Mouse (Mus musculus) intestine, embryonic 14.5 days (tissue): ENCODE measurements around the gene Srrm2. TPM values are rescaled to one million over a fixed set of nuclear protein-coding genes. Genes with fewer than 3 reads are reported as not detected.
A peak's percentile ranks its signal among the peaks of the same experiment; 100 is the strongest.

Source experiments
- ATAC-seq: fragments of 200-750 bp; cut with Nextera tagmentation; replicated peaks from 2 replicates; pipeline ENCODE4 v1.8.0; 2017; ENCODE audit warnings: low read depth, moderate number of reproducible peaks, moderate TSS enrichment, moderate library complexity; ENCODE audit not compliant: low FRiP score, low TSS enrichment
- DNase-seq: peaks from one replicate; pipeline ENCODE4 v3.0.0-alpha.2; 2018; ENCODE audit warnings: low spot score
- H3K27ac ChIP-seq: fragments of 300-500 bp; sonication (generic); 2 replicates; pipeline ENCODE4 v1.5.1; 2014; ENCODE audit warnings: low read depth, mild to moderate bottlenecking, control low read depth
- H3K27me3 ChIP-seq: fragments of 300-500 bp; sonication (generic); replicated peaks from 2 replicates; pipeline ENCODE4 v1.6.1; 2014; ENCODE audit warnings: low read length, control low read depth; ENCODE audit not compliant: control insufficient read depth, insufficient read depth
- H3K36me3 ChIP-seq: fragments of 300-500 bp; sonication (generic); 2 replicates; pipeline ENCODE4 v1.6.1; 2014; ENCODE audit warnings: low read length, control low read depth; ENCODE audit not compliant: control insufficient read depth, insufficient read depth
- H3K4me1 ChIP-seq: fragments of 300-500 bp; sonication (generic); replicated peaks from 2 replicates; pipeline ENCODE4 v1.6.1; 2014; ENCODE audit warnings: low read length, control low read depth, mixed read lengths; ENCODE audit not compliant: control insufficient read depth, insufficient read depth
- H3K4me2 ChIP-seq: fragments of 300-500 bp; sonication (generic); 2 replicates; pipeline ENCODE4 v1.6.1; 2014; ENCODE audit warnings: low read length
- H3K4me3 ChIP-seq: fragments of 300-500 bp; sonication (generic); 2 replicates; pipeline ENCODE4 v1.5.1; 2014; ENCODE audit warnings: low read depth, low read length, control low read depth, mixed read lengths
- H3K9ac ChIP-seq: fragments of 300-500 bp; sonication (generic); 2 replicates; pipeline ENCODE4 v1.6.1; 2014; ENCODE audit warnings: mild to moderate bottlenecking, low read length
- H3K9me3 ChIP-seq: fragments of 300-500 bp; sonication (generic); 2 replicates; pipeline ENCODE4 v1.6.1; 2016; ENCODE audit warnings: low read length, control low read depth; ENCODE audit not compliant: control insufficient read depth
- WGBS: fragments of 180-500 bp; shearing (Covaris S2); extraction: QIAGEN DNeasy Blood & Tissue Kit; methylation state at CpG from one replicate; pipeline ENCODE4 v1.1.7; 2014; 5-methylcytosine and 5-hydroxymethylcytosine counted together
- polyA plus RNA-seq: library from polyadenylated mRNA; unstranded; fragments of >200 nt; fragmentation: Nextera tagmentation; extraction: Ambion mirVana; gene quantifications from 2 replicates; pipeline ENCODE4 v1.2.1, GENCODE M21; 2014

Gene Srrm2
- polyA plus RNA-seq, 1 experiment from 2014 or later = 452 TPM

GRCm38 (mm10) chr17:23804426-23805085, 14.2 kb downstream of the Srrm2 start:
- Histone ChIP-seq H3K4me2 (peak overlapping the region; percentile 87), H3K27me3 (no peaks in the 10 kb centered on the region), H3K4me3 (peak overlapping the region; percentile 99), H3K9me3 (no peaks in the 10 kb centered on the region), H3K27ac (no peak overlapping the region), H3K4me1 (peaks cover 20% of the 10 kb centered on the region), H3K36me3 (peaks cover 30% of the 10 kb centered on the region), H3K9ac (peak overlapping the region; percentile 98)
- ATAC-seq (no peak), DNase-seq (no peak)
- 5% methylated on average over 8 of the region's 8 CpGs for WGBS

GRCm38 (mm10) chr17:23806867-23807266, 16.5 kb downstream of the Srrm2 start:
- Histone ChIP-seq H3K4me1 (peaks cover 20% of the 10 kb centered on the region), H3K9me3 (no peaks in the 10 kb centered on the region), H3K4me3 (no peak overlapping the region), H3K27me3 (no peaks in the 10 kb centered on the region), H3K27ac (no peak overlapping the region), H3K4me2 (no peak overlapping the region), H3K36me3 (peaks cover 53% of the 10 kb centered on the region), H3K9ac (no peak overlapping the region)
- 74% methylated on average over 25 of the region's 25 CpGs for WGBS
- ATAC-seq (no peak), DNase-seq (no peak)

- H3K4me3 ChIP-seq = no peak overlapping the region
- no peak overlapping the region for H3K4me2 ChIP-seq
- H3K36me3 ChIP-seq = peaks cover 63% of the 10 kb centered on the region
- no peak overlapping the region for H3K9ac ChIP-seq
- H3K27me3 ChIP-seq = no peaks in the 10 kb centered on the region
- 88% methylated on average over 3 of the region's 3 CpGs for WGBS
- H3K9me3 ChIP-seq = no peaks in the 10 kb centered on the region
- peaks cover 20% of the 10 kb centered on the region for H3K4me1 ChIP-seq
- no peak for DNase-seq
- ATAC-seq = no peak
- H3K27ac ChIP-seq = no peak overlapping the region
Measured at GRCm38 (mm10) chr17:23807918-23808317, 17.6 kb downstream of the Srrm2 start.

GRCm38 (mm10) chr17:23815641-23816040, 25.3 kb downstream of the Srrm2 start:
- Histone ChIP-seq H3K4me1 (no peaks in the 10 kb centered on the region), H3K36me3 (peaks cover 100% of the 10 kb centered on the region), H3K4me2 (no peak overlapping the region), H3K4me3 (no peak overlapping the region), H3K9ac (no peak overlapping the region), H3K27me3 (no peaks in the 10 kb centered on the region), H3K9me3 (peaks cover 21% of the 10 kb centered on the region), H3K27ac (no peak overlapping the region)
- WGBS = 98% methylated on average over 16 of the region's 16 CpGs
- ATAC-seq = no peak
- DNase-seq = no peak

GRCm38 (mm10) chr17:23818579-23818978, 28.2 kb downstream of the Srrm2 start:
- DNase-seq = no peak

GRCm38 (mm10) chr17:23819235-23819634, 28.9 kb downstream of the Srrm2 start:
- Histone ChIP-seq H3K27me3 (no peaks in the 10 kb centered on the region), H3K4me2 (no peak overlapping the region), H3K9me3 (peaks cover 21% of the 10 kb centered on the region), H3K27ac (no peak overlapping the region), H3K9ac (no peak overlapping the region), H3K4me1 (no peaks in the 10 kb centered on the region), H3K4me3 (no peak overlapping the region), H3K36me3 (peaks cover 100% of the 10 kb centered on the region)
- DNase-seq = no peak
- WGBS = 98% methylated on average over 25 of the region's 25 CpGs
- ATAC-seq = no peak

More at GRCm38 (mm10) chr17:23818579-23818978, 28.2 kb downstream of the Srrm2 start:
- Histone ChIP-seq H3K27ac (no peak overlapping the region), H3K36me3 (peaks cover 100% of the 10 kb centered on the region), H3K9me3 (peaks cover 21% of the 10 kb centered on the region), H3K9ac (no peak overlapping the region), H3K4me1 (no peaks in the 10 kb centered on the region), H3K4me3 (no peak overlapping the region), H3K27me3 (no peaks in the 10 kb centered on the region), H3K4me2 (no peak overlapping the region)
- WGBS = 98% methylated on average over 8 of the region's 8 CpGs
- ATAC-seq = no peak

- no peak for DNase-seq
- H3K36me3 ChIP-seq = peaks cover 100% of the 10 kb centered on the region
- H3K9me3 ChIP-seq = peaks cover 21% of the 10 kb centered on the region
- H3K4me3 ChIP-seq = no peak overlapping the region
- 93% methylated on average over 5 of the region's 5 CpGs for WGBS
- H3K4me1 ChIP-seq = no peaks in the 10 kb centered on the region
- H3K27me3 ChIP-seq = no peaks in the 10 kb centered on the region
- H3K4me2 ChIP-seq = no peak overlapping the region
- no peak overlapping the region for H3K27ac ChIP-seq
- ATAC-seq = no peak
- no peak overlapping the region for H3K9ac ChIP-seq
Measured at GRCm38 (mm10) chr17:23820731-23821130, 30.4 kb downstream of the Srrm2 start.

- Histone ChIP-seq H3K27ac (no peak overlapping the region), H3K27me3 (no peaks in the 10 kb centered on the region), H3K9me3 (peaks cover 21% of the 10 kb centered on the region), H3K4me3 (no peak overlapping the region), H3K4me1 (peaks cover 2% of the 10 kb centered on the region; the same call in 1 of the 2 replicates), H3K36me3 (peaks cover 100% of the 10 kb centered on the region), H3K9ac (no peak overlapping the region), H3K4me2 (no peak overlapping the region)
- no peak for DNase-seq
- WGBS = 78% methylated on average over 6 of the region's 6 CpGs
- no peak for ATAC-seq
Measured at GRCm38 (mm10) chr17:23822094-23822493, 31.8 kb downstream of the Srrm2 start.

- H3K4me1 ChIP-seq = peaks cover 11% of the 10 kb centered on the region
- H3K4me2 ChIP-seq = no peak overlapping the region
- ATAC-seq (no peak), DNase-seq (no peak)
- H3K9me3 ChIP-seq = peaks cover 18% of the 10 kb centered on the region
- H3K9ac ChIP-seq = no peak overlapping the region
- no peaks in the 10 kb centered on the region for H3K27me3 ChIP-seq
- no peak overlapping the region for H3K27ac ChIP-seq
- 82% methylated on average over 16 of the region's 16 CpGs for WGBS
- H3K36me3 ChIP-seq = peaks cover 93% of the 10 kb centered on the region
- no peak overlapping the region for H3K4me3 ChIP-seq
Measured at GRCm38 (mm10) chr17:23823018-23823417, 32.7 kb downstream of the Srrm2 start.
